Mouse (Mus musculus) mouse trophoblast stem cell (cell line): ENCODE data around the gene Olfr1467.

Source experiments
- in situ Hi-C, 2 experiments: fragments of 300-500 bp; cut with MseI, MboI; formaldehyde crosslinking; loops; 2 replicates in 1 of 2; 3 replicates in 1 of 2; pipeline ENCODE4 v1.15.1; 2025

Olfr1467 gene

DNA sequence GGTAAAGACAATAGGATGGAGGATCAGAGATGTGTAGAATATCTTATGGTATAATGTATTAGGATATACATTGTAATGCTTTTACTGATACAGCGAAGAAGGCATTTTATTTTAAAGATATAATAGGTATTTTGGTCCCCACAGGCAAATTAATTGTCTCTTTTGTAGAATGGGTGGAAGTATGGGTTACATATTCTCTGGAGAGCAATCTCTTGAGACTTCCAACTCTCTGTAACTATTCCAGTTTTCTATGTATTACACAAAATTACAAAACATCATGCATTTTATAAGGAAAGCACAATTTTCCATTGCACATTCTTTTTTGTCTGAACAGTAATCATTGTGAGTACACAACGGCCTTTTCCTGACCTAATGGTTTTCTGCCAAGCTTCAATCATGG lies at the start of gene Olfr1467:
Olfr1467 (plus strand) TSS at position 301 of the 400 bp plus-strand sequence.
- in situ Hi-C loops = no loop called here

DNA sequence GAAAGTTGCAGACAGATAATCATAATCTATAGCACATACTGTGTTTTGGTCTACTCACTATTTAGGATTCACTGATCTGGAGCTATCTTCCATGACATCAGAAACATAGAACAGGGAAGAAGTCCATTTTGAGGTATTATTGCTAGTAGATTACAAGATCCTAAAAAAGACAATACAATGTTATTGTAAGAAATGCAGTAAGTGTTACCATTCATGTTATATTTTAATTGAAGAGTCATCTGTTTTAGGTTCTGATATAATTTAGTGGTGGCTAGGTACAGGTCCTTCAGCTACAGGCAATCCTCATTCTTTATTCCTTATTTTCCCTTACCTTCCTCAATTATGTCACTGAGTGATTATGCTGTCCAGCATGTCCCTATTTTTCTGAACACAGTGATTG lies 46.6 kb upstream of the Olfr1467 start, which contains the start of gene Olfr1465:
Olfr1465 (minus strand) TSS at position 101 of the 400 bp plus-strand sequence.
- in situ Hi-C loops = no loop called here

- in situ Hi-C loops = no loop called here
Measured at GRCm38 (mm10) chr19:13338562-13338961, 23.5 kb upstream of the Olfr1467 start, which contains the start of gene Olfr1466. TSS of gene Olfr1466 (plus strand) at chr19:13338862.

- in situ Hi-C loops = no loop called here
Measured at GRCm38 (mm10) chr19:13407549-13407948, 45.5 kb downstream of the Olfr1467 start, which contains the start of gene Olfr1469. TSS of gene Olfr1469 (plus strand) at chr19:13407849.
